Mouse (Mus musculus): ENCODE data around the gene Por.

The Por gene

DNA sequence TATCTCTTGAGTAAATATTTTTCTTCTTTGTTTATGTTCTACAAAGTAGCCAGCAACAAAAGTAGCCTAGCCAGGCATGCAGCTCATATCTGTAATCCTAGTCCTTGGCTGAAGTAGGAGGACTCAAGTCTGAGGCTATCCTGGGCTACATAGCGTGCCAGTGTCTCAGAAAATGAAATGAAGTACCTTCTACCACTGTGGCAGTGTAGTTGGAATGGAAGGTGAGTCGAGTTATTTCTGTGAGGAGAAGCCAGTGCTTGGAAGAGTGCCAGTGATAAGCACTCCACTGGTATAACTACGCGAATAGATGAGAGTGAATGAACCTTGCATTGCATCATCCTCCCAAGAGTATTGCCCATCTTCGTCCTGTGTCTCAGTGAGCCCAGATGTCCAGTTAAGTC lies 27.9 kb downstream of the Por start:
- in situ Hi-C loops (cut with MboI; ENCODE audit: low sequenced_read_pairs), result no loop called here

DNA sequence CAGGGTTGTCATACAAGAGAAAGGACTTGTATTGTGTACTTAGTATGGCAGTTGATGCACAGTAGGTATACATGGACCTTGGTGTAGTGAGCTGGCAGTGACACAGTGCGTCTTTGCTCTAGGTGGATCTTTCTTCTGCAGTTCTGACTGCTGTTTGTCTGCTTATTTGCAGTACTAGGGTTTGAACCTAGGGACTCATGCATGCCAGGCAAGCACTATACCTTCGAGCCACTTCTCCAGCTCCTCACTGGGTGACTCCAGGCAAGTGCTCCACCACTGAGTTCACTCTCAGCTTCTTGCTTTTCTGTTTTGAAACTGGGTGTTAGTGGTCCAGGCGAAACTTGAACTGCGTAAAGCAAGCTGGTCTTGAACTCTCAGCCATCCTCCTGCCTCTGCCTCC lies 31.8 kb downstream of the Por start:
- in situ Hi-C loops (cut with MboI; ENCODE audit: low sequenced_read_pairs), result no loop called here

DNA sequence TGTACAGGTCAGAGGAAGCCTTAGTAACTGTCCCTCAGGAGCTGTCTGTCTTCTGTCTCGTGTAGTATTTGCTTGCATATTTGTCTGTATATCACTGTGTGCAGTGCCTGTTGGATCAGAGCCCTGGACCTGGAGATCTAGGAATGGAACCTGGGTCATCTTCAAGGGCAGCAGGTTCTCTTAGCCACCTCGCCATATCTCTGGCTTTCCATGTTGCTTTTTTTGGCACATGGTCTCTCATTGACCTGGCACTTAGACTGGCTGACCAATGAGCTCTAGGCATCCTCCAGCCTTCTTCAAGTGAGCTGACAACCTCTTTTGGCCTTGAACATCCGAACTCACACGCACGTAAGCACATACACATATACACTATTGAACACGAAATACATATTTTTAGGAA lies 32.4 kb downstream of the Por start:
- in situ Hi-C loops (cut with MboI; ENCODE audit: low sequenced_read_pairs), result no loop called here

DNA sequence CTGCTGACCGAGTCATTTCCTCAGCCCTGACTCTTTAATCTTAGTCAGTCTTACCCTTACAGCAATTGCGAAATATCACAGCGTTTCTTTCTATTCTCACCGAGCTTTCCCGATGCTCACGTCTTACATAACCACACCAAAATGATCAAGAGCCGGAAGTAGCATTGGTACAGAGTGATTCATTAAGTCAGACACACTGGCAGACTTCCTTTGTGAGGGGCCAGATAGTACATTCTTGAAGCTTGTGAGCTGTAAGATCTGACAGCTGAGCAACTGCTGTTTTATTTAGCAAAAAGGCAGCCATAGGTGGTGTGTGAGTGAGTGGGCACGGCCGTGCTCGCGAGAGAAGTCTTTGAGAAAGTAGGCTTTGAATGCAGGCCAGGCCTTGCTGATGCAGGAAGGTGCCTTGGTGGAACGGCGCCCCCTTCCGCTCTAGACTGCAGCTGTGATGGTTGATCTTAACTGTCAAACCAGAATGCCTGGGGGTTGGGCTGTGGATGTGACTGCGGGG lies 32.9 kb downstream of the Por start:
- in situ Hi-C loops (cut with MboI; ENCODE audit: low sequenced_read_pairs), result no loop called here

DNA sequence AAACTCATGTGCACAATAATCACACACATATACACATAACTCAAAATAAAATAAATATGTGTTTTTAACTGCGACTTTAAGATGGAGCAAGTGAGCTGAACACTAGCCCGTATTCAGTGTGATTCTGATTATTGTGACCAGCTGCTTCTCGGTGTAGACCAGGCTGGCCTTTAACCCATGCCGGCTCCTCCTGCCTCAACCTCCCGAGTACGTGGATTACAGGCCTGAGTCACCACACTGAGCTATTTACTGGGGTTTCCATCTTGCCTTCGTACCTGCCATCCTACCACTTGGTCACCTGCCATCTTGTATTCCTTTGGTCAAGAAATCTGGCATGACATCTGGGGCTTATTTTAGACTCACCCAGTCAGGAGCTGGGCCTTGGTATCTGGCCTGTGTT lies 33.6 kb downstream of the Por start:
- in situ Hi-C loops (cut with MboI; ENCODE audit: low sequenced_read_pairs), result no loop called here

DNA sequence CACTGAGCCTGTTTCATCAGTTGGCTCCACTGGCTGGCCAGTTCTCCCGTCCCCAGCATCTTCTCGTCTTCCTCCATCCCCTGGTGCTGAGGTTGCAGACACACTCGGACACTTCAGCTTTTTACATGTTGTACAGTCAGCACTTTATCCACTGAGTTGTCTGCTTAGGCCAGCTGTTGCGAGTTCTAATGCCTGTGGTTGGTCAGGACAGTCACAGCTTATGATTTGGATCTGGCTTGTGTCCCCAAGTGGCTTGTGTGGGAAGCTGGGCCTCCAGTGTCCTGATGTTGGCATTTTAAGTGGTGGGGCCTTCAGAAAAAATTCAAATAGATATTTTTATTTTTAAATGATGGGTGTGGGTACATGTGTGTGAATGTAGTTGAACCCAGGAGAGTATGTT lies 35.5 kb downstream of the Por start:
- in situ Hi-C loops (cut with MboI; ENCODE audit: low sequenced_read_pairs), result no loop called here

DNA sequence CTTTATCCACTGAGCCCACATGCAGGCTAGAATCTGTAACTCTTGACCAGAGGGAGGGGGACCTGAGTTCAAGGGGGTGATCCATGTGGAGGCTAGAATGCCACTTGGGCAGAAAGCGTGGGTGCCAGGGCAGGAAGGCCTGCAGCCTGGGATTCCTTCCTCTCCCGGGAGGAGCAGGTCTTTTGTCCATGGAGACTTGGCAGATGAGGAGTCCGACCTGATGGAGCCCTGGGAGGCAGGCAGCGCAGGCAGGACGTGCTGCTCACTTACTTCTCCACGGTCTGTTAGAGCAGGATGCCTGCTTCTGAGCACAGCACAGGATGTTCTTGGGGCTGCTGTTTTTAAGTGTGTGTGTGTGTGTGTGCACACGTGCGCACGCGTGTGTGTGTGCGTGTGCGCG lies 37.2 kb downstream of the Por start:
- in situ Hi-C loops (cut with MboI; ENCODE audit: low sequenced_read_pairs), result no loop called here

DNA sequence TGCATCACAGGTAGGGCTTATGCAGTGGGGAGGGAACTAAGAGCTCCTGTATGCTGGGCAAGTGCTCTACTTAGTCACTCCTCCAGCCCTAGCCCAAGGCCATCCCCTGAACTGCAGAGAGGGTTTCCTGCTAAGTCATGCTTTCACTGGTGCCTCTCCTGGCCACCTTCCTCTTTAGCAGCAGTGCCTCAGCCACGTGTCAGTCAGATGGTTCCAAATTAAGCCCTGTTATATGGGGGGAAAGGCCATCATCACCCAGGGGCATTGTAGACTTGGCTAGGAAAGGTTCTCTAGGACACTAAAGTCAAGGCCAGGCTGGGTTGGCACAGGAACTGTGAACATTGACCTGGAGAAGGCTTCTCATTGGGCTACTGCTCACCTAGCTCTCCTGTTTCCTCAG lies 38.0 kb downstream of the Por start:
- in situ Hi-C loops (cut with MboI; ENCODE audit: low sequenced_read_pairs), result no loop called here

DNA sequence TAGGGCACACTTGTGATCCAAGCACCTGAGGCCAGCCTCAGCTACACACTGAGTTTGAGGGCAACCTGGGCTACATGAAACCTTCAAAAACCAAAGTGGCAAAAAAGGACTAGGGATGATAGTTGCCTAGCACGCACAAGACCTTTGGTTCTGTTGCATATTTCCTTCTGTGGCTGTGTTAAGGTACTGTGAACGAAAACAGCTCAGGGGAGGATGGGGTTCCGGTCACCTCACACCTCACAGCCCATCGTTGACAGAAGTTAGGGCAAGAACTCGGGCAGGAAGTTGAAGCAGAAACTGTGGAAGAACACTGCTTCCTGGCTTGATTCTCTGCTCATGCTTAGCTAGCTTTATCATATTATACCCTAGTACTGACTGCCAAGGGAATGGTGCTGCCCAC lies 39.9 kb downstream of the Por start:
- in situ Hi-C loops (cut with MboI; ENCODE audit: low sequenced_read_pairs), result no loop called here

DNA sequence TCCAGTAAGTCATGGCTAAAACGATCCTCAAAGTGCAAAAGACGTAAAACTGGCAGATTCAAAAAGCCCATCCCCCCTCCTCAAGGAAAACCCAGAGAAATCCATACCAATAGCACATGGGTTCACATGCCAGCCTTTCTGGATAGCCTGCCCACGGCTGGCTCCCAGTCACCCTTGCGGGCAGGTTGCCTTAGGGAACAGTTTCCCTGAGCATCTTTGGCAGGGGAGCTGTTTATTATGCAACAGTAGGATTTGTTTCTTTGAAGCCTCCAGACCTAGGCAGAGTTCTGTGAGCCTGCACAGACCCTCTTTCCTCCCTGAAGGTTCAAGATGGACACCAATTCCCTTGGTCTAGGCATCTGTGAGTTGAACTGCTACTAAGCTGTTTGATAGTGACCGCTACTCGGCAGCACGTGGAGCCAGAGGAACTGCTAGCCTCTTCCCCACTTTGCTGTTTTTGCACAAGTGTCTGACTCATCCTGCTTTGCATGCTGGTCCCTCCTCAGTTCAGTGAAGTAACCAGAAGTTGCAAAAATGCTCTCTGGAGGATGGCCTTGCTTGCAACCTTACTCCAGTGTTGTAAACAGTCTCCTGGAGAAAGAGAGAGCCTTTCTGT lies 40.9 kb downstream of the Por start:
- in situ Hi-C loops (cut with MboI; ENCODE audit: low sequenced_read_pairs), result no loop called here

DNA sequence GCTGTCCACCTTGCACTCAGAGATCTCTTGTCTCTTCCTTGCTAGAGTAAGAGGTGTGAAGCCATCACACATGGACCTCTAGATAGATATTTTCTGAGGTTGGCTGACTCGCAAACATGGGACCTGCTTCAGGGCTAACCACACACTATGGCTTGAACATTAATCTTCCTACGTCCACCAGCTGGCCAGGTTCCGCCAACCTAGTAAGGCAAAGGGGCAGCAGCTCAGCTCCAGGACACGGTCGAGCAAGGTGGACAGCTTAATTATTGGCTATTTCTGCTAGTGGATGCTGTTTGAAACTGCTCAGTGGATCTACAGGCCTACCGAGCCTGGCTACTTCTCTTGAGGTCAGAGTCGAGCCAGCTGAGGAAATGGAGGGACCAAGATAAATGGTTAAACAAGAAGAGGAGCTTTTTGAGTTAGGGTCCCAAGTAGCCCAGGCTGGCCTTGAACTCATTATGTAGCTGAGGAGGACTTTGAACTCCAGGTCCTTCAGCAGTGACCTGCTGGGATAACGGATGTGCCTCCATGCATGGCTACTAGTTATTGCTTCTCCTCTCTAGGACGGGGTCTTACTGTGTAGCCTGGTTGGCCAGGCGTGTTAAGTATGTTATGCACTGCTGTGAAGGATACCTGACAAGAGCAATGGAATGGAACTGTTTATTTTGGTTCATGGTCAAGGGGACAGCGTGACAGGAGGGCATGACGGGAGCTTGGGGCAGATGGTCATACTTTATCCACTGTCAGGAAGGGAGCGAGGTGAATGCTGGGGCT lies 41.9 kb downstream of the Por start:
- in situ Hi-C loops (cut with MboI; ENCODE audit: low sequenced_read_pairs), result no loop called here

DNA sequence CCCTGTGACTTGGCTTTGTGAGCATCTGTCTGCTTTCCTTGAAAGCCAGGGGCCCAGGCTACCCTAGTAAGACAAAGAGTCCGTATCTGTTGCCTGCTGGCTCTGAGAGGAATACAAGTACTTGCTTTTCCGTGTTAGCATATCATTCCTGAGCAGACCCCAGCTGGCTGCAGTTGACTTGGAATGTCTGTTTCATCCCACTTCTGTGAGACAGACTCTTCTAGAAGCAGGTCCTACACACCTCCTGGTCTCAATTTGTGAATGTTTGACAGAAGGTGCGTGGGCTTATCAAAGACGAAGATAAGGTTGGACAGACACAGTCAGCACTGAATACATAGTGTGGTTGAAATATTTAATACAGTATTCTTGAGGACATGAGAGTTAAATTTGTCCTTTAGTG lies 43.0 kb downstream of the Por start:
- in situ Hi-C loops (cut with MboI; ENCODE audit: low sequenced_read_pairs), result no loop called here

DNA sequence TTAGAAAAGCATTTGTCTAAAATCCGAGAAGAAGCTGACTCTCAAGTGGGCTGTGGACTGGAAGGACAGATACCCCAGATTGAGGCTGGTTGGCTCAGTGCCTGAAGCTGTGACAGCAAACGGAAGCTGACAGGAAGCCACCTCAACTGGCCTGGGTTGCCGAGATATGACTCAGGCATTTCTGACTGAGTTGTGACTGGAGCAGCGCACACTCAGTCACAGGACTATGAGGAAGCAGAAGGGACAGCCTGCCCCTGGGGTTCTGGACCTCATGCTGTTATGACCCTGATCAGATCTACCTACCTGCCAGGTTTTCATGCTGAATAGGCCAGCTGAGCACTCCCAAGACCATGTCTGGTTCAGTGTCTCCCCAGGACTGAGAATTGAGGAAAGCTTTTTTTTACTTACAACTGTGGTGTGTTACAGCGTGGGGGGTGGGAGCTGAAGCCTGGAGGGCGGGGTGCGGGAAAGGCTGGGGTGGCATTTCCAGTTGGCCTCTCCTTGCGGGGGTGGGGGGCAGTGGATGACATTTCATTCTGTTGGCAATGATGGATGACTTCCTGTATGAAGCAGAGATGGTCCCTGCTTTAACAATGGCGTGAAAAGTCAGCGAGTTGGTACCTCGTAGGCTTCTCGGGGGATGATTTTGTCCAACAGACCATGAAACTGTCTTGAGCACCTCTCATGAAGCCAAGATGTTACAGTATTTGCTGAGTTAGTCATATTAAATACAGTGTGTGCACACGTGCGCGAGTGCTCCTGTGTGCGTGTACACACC lies 43.8 kb downstream of the Por start:
- in situ Hi-C loops (cut with MboI; ENCODE audit: low sequenced_read_pairs), result no loop called here

DNA sequence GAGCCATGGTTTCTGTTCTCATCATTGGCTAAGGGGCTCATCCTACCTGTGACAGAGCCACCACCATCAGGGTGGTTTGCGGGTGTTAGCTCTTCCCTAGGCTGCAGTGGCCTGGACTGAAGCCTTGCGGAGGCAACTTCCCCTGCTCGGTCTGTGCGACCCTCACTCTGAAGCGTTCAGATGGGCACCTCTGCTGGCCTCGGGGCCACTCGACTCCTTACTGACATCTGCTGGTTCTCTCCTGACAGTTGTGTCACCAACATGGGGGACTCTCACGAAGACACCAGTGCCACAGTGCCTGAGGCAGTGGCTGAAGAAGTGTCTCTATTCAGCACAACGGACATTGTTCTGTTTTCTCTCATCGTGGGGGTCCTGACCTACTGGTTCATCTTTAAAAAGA lies 45.8 kb downstream of the Por start:
- in situ Hi-C loops (cut with MboI; ENCODE audit: low sequenced_read_pairs), result no loop called here

DNA sequence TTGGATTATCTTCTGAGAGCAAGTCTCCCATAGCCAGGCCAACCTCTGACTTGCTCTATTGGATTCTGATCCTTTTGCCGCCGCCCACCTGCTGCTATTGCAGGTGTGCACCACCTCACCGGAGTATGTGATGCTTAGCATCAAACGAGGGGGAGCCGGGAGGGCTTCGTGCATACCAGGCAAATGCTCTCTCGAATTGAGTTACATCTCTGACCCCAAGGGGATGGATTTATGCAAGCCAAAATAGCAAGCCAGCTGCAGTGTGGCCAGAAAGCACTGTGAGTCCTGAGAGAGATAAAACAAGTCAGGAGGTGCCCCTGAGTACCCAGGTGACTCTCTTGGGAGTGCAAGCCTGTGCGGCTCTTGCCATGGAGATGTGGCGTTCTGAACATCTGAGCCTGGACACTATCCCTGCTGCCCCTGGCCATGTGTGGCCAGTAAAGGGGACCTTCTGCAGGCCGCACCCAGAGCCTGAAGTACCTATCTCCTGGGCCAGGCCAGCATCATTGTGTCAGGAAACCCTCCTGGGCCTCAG lies 49.8 kb downstream of the Por start:
- in situ Hi-C loops (cut with MboI; ENCODE audit: low sequenced_read_pairs), result no loop called here

DNA sequence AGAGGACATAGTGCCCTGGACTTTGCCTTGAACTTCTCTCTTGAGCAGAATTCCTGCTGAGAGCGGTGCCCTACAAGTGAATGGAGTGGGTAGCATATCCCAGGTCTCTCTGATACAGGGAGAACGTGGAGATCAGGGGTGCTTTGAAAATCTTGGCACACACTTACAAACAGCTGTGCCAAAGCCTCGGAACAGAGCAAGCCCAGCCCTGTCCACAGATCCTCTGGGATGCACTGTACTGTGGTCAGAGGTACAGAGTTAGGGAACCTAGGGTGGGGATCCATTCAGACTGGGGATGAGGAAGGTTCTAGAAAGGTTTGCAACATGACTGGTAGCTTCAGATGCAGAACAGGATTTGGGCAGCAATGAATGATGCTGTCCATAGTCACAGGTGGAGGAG lies 50.3 kb downstream of the Por start:
- in situ Hi-C loops (cut with MboI; ENCODE audit: low sequenced_read_pairs), result no loop called here

DNA sequence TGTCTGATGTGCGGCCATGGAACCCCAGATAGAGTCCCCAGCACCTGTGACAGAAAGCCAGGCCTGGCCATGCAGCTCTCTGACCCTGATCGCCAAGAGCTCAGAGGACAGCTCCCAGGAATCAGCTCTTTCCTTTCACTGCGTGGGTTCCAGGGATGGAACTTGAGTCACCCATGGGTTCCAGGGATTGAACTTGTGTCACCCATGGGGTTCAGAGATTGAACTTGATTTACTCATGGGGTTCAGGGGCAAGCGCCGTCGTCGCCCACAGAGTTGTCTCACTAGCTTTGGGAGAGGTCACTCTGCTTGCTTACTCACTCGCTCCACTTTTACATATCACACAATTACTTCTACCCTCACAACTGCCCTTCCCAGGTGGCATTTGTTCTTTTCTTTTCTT lies 51.2 kb downstream of the Por start:
- in situ Hi-C loops (cut with MboI; ENCODE audit: low sequenced_read_pairs), result no loop called here

DNA sequence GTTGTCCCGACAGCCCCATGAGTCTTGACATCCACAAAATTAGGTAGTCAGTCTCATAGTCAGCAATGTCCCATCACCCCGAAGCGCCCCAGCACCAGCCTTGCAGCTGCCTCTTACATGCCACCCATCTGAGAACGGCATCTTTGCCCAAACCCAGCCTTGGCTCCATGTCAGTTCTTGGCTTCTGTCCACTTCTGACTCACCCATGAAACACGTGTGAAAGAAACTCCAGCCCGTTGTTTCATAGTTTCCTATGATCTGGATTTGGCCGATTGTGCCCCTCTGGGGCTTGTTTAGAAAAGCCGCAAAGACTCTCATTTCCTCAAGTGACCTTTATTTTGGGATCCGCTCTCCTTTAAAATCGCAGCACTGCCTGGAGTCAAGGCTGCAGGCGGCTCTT lies 52.3 kb downstream of the Por start:
- in situ Hi-C loops (cut with MboI; ENCODE audit: low sequenced_read_pairs), result no loop called here

DNA sequence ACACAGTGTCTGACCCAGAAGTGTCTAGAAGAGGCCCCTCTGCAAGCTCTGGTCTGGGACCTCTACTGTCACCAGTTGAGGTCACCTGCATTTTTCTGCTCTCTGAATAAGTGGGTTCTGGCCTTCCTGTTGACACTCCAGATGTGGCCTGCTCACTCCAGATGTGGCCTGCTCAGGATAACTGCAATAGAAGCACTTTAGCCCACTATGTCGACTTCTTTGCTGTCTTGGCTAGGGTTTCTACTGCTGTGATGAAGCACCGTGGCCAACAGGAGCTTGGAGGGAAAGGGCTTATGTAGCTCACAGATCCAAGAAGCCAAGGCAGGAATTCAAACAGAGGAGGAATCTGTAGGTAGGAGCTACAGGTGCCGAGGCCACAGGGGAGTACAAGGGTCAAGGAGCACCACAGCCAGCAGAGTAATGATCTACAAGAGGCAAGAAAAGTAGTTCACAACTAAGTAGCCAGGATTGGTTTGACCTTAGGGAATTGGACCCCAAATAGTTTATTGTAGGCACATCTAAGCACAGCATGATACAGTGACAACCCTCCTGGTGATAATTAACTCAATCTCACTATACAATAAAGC lies 53.4 kb downstream of the Por start:
- in situ Hi-C loops (cut with MboI; ENCODE audit: low sequenced_read_pairs), result no loop called here

DNA sequence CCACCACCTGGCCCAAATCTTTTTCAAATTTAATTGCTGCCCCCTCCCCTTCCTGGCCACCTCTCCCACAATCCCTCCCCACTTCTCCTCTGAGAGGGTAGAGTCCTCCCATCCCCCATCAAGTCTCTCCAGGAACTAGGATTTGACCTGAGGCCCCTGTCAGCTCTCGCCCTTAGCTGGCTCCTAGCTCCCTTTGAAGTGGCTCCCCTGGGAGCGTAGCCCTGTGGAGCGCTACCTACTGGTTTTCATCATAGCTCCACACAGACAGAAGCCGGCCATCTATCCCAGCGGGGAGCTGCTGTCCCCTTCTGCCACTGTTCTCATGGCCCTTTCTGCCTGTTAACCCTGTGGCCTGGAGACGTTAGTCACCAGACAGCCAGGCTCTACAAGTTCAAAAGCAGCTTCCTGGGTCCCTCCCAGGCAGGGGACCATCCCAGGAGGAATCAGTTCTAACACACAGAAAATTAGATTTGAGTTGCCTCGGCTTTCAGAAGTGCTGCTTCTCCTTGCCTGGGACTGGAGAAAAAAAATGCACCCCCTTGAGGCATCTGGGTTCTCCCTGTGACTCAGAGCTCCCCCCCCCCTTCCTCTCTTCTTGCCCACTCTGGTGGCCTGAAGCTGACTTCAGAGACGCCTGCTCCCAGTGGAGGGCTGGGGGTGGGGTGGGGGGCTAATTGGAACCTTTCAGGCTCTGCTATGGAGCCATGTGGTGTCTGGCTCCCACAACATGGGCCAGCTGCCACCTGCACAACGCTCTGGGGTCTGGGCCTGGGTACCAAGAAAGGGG lies 54.9 kb downstream of the Por start:
- in situ Hi-C loops (cut with MboI; ENCODE audit: low sequenced_read_pairs), result no loop called here
